Mouse (Mus musculus) hindbrain, embryonic 15.5 days (tissue): ENCODE measurements at regions not wholly inside any gene's neighbourhood (a gene's known extent, or its start where the extent isn't known, plus 50 kb on each side); places are given as distances from the start of the nearest gene placed in this dataset.

Experiments used
- ATAC-seq: fragments of 200-750 bp; cut with Nextera tagmentation; 2 replicates; pipeline ENCODE4 v1.8.0; 2017; ENCODE audit warnings: low read depth, moderate number of reproducible peaks, moderate TSS enrichment; ENCODE audit not compliant: low FRiP score
- H3K27ac ChIP-seq: fragments of 300-500 bp; sonication (generic); replicated peaks from 2 replicates; pipeline ENCODE4 v1.5.1; 2015; ENCODE audit warnings: mild to moderate bottlenecking, inconsistent platforms
- H3K27me3 ChIP-seq: fragments of 300-500 bp; sonication (generic); 2 replicates; pipeline ENCODE4 v1.6.1; 2015; ENCODE audit warnings: control low read depth, inconsistent platforms
- H3K36me3 ChIP-seq: fragments of 300-500 bp; sonication (generic); 2 replicates; pipeline ENCODE4 v1.6.1; 2015; ENCODE audit warnings: control low read depth, inconsistent platforms
- H3K4me1 ChIP-seq: fragments of 300-500 bp; sonication (generic); replicated peaks from 2 replicates; pipeline ENCODE4 v1.6.1; 2015; ENCODE audit warnings: control low read depth, inconsistent platforms
- H3K4me2 ChIP-seq: fragments of 300-500 bp; sonication (generic); 2 replicates; pipeline ENCODE4 v1.6.1; 2015; ENCODE audit warnings: moderate library complexity, mild to moderate bottlenecking, inconsistent platforms
- H3K4me3 ChIP-seq: fragments of 300-500 bp; sonication (generic); 2 replicates; pipeline ENCODE4 v1.5.1; 2015; ENCODE audit warnings: mild to moderate bottlenecking, inconsistent platforms
- H3K9ac ChIP-seq: fragments of 300-500 bp; sonication (generic); 2 replicates; pipeline ENCODE4 v1.6.1; 2015; ENCODE audit warnings: inconsistent platforms
- H3K9me3 ChIP-seq: fragments of 300-500 bp; sonication (generic); 2 replicates; pipeline ENCODE4 v1.6.1; 2016; ENCODE audit warnings: control low read depth, inconsistent platforms
- WGBS: fragments of 180-500 bp; shearing (Covaris S2); methylation state at CpG from one replicate; pipeline ENCODE4 v1.1.7; 2015; 5-methylcytosine and 5-hydroxymethylcytosine counted together

GRCm38 (mm10) chr15:62170337-62170736 lies 1247.5 kb upstream of the A1bg start:
- H3K9ac ChIP-seq, result no peak overlapping the region
- no peaks in the 10 kb centered on the region for H3K27me3 ChIP-seq
- no peaks in the 10 kb centered on the region for H3K4me1 ChIP-seq
- H3K9me3 ChIP-seq, result no peaks in the 10 kb centered on the region
- 96% methylated on average over 4 of the region's 4 CpGs for whole genome bisulfite sequencing
- H3K4me2 ChIP-seq, result no peak overlapping the region
- H3K36me3 ChIP-seq, result no peaks in the 10 kb centered on the region
- H3K27ac ChIP-seq, result no peak overlapping the region
- H3K4me3 ChIP-seq, result no peak overlapping the region
- ATAC-seq, result no peak

DNA sequence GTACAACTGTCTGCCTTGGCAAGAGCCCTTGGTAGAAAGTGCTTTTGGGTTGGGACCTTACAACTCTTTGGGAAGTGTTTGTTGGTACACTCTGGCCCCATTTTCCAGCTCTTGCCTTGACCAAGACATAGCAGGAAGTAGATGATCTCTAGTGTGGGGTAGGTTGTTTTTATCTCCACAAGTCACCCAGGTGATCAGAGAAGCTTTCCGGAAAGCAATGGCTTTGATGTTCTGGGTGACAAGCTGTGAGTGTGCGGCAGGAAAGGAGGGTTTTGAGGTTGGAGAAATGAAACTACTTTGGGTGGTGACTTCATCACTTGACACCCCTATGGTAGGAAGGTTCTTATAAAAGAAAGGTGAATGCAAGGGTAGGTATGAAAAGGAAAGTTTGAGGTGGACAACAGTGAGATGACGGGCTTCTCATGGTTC lies 1246.8 kb upstream of the A1bg start:
- no peak for ATAC-seq
- no peaks in the 10 kb centered on the region for H3K27me3 ChIP-seq
- no peak overlapping the region for H3K27ac ChIP-seq
- no peak overlapping the region for H3K4me3 ChIP-seq
- 98% methylated on average over 3 of the region's 3 CpGs for WGBS
- no peaks in the 10 kb centered on the region for H3K9me3 ChIP-seq
- H3K4me2 ChIP-seq, result no peak overlapping the region
- no peaks in the 10 kb centered on the region for H3K36me3 ChIP-seq
- no peaks in the 10 kb centered on the region for H3K4me1 ChIP-seq
- H3K9ac ChIP-seq, result no peak overlapping the region

- H3K9me3 ChIP-seq, result no peaks in the 10 kb centered on the region
- H3K4me1 ChIP-seq, result no peaks in the 10 kb centered on the region
Observed at GRCm38 (mm10) chr15:62168958-62169590, 1246.3 kb upstream of the A1bg start.

GRCm38 (mm10) chr15:62168522-62168921 lies 1245.7 kb upstream of the A1bg start:
- Histone ChIP-seq H3K4me2 (no peak overlapping the region), H3K9ac (no peak overlapping the region), H3K9me3 (no peaks in the 10 kb centered on the region), H3K27me3 (no peaks in the 10 kb centered on the region), H3K36me3 (no peaks in the 10 kb centered on the region), H3K4me1 (no peaks in the 10 kb centered on the region), H3K4me3 (no peak overlapping the region), H3K27ac (no peak overlapping the region)
- 89% methylated on average over 2 of the region's 2 CpGs for WGBS
- ATAC-seq, result no peak

More at GRCm38 (mm10) chr15:62168958-62169590, 1246.3 kb upstream of the A1bg start:
- Histone ChIP-seq H3K4me3 (no peak overlapping the region), H3K4me2 (no peak overlapping the region), H3K9ac (no peak overlapping the region), H3K27me3 (no peaks in the 10 kb centered on the region), H3K27ac (no peak overlapping the region), H3K36me3 (no peaks in the 10 kb centered on the region)
- no peak for ATAC-seq
- WGBS, result 95% methylated on average over 8 of the region's 8 CpGs

- Histone ChIP-seq H3K4me1 (peaks cover 6% of the 10 kb centered on the region), H3K9me3 (no peaks in the 10 kb centered on the region), H3K4me3 (no peak overlapping the region), H3K9ac (no peak overlapping the region), H3K4me2 (no peak overlapping the region), H3K36me3 (no peaks in the 10 kb centered on the region), H3K27me3 (no peaks in the 10 kb centered on the region), H3K27ac (no peak overlapping the region)
- WGBS, result 91% methylated on average over 5 of the region's 5 CpGs
- ATAC-seq, result no peak
Observed at GRCm38 (mm10) chr15:62166786-62167185, 1244.0 kb upstream of the A1bg start.

DNA sequence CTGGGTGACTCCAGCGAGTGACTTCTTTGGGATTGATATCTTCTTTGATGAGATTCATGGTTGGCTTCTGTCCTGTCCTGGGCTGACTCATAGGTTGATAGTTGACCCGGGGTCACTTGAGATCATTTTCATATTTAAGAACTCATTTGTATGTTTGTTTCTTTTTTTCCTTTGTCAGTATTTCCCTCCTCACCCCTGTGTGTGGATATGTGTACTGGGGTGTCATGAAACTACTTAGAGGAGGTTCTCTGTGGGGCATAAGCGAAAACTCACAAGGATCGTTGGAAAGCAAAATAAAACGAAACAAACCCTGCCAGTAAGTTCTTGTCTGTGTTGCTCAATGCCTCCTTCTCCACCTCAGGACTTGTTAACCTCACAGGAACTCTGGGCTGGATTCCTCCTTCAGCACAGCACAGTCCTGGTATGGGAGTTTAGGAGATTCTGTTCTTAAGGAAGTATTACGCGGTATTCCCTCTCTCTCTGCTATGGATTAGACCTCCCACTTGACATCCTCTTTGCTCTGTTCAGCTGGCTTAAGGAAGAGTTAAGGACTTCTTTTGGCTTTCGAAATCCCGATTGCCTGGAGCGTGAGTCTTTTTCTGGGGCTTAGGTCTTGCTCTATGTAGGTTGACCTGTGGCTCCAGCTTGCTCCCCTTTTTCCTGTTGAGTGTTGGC lies 1243.2 kb upstream of the A1bg start:
- H3K4me2 ChIP-seq, result no peak overlapping the region
- WGBS, result 95% methylated on average over 10 of the region's 10 CpGs
- no peak overlapping the region for H3K9ac ChIP-seq
- H3K4me3 ChIP-seq, result no peak overlapping the region
- no peak for ATAC-seq
- H3K9me3 ChIP-seq, result no peaks in the 10 kb centered on the region
- peaks cover 6% of the 10 kb centered on the region for H3K4me1 ChIP-seq
- no peak overlapping the region for H3K27ac ChIP-seq
- H3K36me3 ChIP-seq, result no peaks in the 10 kb centered on the region
- no peaks in the 10 kb centered on the region for H3K27me3 ChIP-seq

DNA sequence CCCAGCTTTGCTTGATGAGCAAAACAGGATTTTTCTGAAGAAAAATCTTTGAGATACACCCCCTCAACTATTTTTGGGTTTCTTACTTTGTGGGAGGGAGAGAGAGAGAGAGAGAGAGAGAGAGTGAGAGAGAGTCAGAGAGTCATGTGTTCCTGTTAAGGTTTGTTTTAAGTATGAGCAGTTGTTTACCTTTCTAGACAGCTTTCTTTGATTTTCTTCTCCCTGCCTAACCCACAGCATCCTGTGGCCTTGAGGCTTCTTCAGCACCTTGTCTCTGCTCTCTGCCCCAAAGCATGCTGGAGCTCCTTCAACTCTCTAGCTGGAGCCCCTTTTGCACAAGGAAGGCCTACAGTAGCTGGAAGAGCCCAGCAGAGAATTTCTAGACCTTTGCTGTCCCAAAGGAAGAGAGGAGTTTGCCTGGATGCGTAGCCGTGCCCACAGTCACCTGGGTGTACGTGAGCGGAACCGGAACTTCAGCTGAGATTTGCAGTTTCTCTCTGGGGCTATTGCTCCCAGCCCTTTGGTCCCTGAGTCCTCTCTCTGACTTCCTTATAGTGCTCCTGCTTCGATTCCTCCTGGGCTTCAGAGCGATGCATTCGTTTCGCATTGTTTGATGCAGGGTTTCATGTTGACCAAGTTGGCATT lies 1242.1 kb upstream of the A1bg start:
- no peak overlapping the region for H3K4me2 ChIP-seq
- H3K4me3 ChIP-seq, result no peak overlapping the region
- WGBS, result 96% methylated on average over 9 of the region's 9 CpGs
- H3K36me3 ChIP-seq, result no peaks in the 10 kb centered on the region
- no peaks in the 10 kb centered on the region for H3K27me3 ChIP-seq
- H3K9me3 ChIP-seq, result no peaks in the 10 kb centered on the region
- ATAC-seq, result no peak
- H3K9ac ChIP-seq, result no peak overlapping the region
- peaks cover 6% of the 10 kb centered on the region for H3K4me1 ChIP-seq
- no peak overlapping the region for H3K27ac ChIP-seq

DNA sequence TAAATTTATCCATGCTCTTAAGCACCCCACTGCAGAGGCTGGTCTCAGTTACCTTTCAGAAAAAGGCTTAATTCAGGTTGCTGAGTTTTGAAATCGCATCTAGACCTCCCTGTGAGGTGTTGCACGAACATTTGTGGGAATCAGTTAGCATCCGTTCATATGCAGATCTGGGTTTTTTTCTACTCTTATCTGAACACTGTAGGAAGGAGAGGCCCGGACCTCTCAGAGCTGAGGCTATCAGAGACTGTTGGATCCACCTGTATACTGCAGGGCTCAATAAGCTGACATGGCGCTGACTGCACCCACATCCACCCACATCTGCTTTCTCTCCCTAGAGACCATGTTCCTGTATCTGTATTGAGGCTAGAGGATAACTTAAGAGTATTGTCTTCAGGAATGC lies 1240.4 kb upstream of the A1bg start:
- no peaks in the 10 kb centered on the region for H3K27me3 ChIP-seq
- H3K4me1 ChIP-seq, result peaks cover 6% of the 10 kb centered on the region
- no peak overlapping the region for H3K4me2 ChIP-seq
- no peaks in the 10 kb centered on the region for H3K36me3 ChIP-seq
- no peaks in the 10 kb centered on the region for H3K9me3 ChIP-seq
- H3K27ac ChIP-seq, result no peak overlapping the region
- H3K4me3 ChIP-seq, result no peak overlapping the region
- H3K9ac ChIP-seq, result no peak overlapping the region
- WGBS, result 76% methylated on average over 5 of the region's 5 CpGs
- ATAC-seq, result no peak

DNA sequence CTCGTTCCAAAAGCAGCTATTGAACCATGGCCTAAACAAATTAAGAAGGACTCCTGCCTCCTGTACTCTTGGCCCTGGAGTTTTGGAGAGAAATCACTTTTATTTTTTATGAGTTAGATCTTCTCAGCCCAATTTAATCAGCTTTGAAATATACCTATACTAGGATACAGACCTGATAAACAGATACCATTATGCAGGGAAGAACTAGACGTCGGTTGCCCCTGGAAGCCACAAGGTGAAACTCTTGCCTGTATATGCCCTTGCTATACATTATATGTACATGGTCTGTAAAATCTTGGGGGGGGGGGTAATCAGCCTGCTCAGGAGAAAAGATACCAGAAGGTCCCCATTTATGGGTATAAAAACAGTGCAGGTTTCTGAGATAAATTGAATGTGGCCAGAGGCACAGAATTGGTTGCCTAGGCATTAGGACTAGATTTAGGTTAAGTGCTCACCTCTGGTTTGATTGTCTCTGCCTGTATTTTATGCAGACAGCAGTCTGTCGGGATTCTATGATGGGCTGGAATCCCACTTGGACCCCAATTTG lies 1239.9 kb upstream of the A1bg start:
- 74% methylated on average over 4 of the region's 4 CpGs for WGBS
- no peak for ATAC-seq

DNA sequence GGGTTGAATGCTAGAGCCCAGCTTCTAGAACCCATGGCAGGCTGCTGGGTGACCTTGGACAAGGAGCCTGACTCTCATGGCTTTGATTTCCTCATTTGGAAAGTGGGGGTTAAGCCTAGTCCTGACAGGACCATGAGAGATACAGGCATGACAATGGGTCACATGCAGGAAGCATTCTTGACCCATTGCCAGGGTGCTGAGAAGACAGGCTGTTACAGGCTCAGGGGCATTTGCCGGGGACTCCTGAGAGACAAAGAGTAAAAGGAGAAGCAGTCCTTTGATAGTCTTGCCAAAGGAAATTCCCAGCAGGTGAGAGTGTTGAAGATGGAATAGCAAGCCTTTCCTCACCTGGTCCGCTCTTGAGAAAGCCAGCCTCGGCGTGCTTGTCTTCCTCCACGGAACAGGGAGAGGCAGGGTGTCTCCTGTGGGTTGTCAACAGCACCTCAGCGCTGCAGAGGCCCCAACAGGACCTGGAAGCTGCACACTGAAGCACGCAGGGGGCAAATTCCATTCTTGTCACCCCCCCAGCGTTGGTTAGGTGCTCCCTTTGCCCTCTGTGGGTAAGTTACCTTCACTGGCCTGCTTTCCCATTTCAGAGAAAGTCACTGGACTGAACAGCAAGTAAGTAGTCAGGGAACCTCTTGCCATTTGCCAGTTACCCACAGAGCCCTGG lies 1239.3 kb upstream of the A1bg start:
- Histone ChIP-seq H3K36me3 (no peaks in the 10 kb centered on the region), H3K9me3 (no peaks in the 10 kb centered on the region), H3K4me2 (no peak overlapping the region), H3K9ac (no peak overlapping the region), H3K4me3 (no peak overlapping the region), H3K27ac (no peak overlapping the region), H3K4me1 (peaks cover 6% of the 10 kb centered on the region), H3K27me3 (no peaks in the 10 kb centered on the region)
- WGBS, result 61% methylated on average over 8 of the region's 8 CpGs
- no peak for ATAC-seq

More for the DNA sequence above, 1239.9 kb upstream of the A1bg start:
- H3K36me3 ChIP-seq, result no peaks in the 10 kb centered on the region
- no peaks in the 10 kb centered on the region for H3K27me3 ChIP-seq
- no peak overlapping the region for H3K4me2 ChIP-seq
- H3K4me3 ChIP-seq, result no peak overlapping the region
- no peak overlapping the region for H3K9ac ChIP-seq
- peaks cover 6% of the 10 kb centered on the region for H3K4me1 ChIP-seq
- no peak overlapping the region for H3K27ac ChIP-seq
- no peaks in the 10 kb centered on the region for H3K9me3 ChIP-seq

GRCm38 (mm10) chr15:62161061-62161460 lies 1238.2 kb upstream of the A1bg start:
- ATAC-seq, result no peak

More at GRCm38 (mm10) chr15:62161061-62161460, 1238.2 kb upstream of the A1bg start:
- Histone ChIP-seq H3K36me3 (no peaks in the 10 kb centered on the region), H3K27me3 (no peaks in the 10 kb centered on the region), H3K4me3 (no peak overlapping the region), H3K9me3 (no peaks in the 10 kb centered on the region), H3K9ac (no peak overlapping the region), H3K27ac (no peak overlapping the region), H3K4me2 (no peak overlapping the region), H3K4me1 (peaks cover 6% of the 10 kb centered on the region)
- WGBS, result 86% methylated on average over 8 of the region's 8 CpGs
